Mouse (Mus musculus) MN1 (cell line): Measurements from ENCODE around the gene Dnah2.

Source experiments
- DNase-seq: peaks from one replicate; pipeline ENCODE4 v3.0.0-alpha.2; 2016; ENCODE audit warnings: low spot score

Dnah2 gene

GRCm38 (mm10) chr11:69461568-69461967, 87.3 kb downstream of the Dnah2 start:
- DNase-seq, result peak; percentile 49

DNA sequence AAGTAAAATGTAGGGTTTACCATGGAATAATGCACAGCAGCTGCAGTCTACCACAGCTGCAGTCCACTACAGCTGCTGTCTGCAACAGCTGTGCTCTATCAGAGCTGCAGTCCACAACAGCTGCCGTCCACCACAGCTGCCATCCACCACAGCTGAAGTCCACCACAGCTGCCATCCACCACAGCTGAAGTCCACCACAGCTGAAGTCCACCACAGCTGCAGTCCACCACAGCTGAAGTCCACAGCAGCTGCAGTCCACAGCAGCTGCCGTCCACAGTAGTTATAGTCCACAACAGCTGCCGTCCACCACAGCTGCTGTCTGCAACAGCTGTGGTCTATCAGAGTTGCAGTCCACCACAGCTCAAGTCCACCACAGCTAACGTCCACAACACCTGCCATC, 89.0 kb downstream of the Dnah2 start:
- no peak for DNase-seq

GRCm38 (mm10) chr11:69457006-69457579, 91.8 kb downstream of the Dnah2 start:
- no peak for DNase-seq

- DNase-seq, result no peak
These were observed 96.6 kb downstream of the Dnah2 start for GRCm38 (mm10) chr11:69452114-69452867.

DNA sequence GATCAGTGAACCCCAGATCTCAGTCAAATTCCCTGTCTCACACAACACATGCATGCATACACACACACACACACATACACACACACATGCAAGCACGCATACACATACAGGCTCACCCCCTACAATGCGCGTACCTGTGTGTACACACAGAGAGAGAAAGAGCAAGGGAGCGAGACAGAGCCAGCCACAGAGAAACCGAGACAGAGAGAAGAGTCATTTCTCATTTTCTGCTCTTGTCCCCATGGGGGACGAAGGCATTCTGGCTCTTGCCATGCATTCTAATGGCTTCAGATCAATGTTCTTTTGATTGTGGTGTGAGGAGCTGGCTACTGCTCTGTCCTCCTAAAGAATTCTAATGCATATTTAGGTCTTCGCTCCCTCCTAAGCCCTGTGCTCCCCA, 101.6 kb downstream of the Dnah2 start:
- no peak for DNase-seq

DNA sequence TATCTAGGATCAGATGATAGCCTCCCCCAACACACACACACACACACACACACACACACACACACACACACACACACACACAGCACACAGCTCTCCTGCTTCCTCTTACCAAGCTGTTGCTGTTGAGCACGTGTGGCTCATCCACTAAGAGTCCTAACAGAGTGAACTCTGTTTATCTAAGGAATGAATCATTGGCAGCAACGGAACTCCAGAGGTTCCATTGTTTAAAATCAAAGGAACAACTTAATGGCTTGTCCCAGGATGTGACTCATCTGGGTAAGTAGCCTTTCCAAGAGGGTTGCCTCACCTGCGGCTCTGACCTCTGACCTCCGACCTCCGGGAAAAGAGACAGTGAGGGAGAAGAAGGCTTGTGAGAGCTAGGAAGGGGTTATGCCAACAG, 105.6 kb downstream of the Dnah2 start:
- DNase-seq, result peak; percentile 60

- DNase-seq, result peak; percentile 52
These were observed 111.6 kb downstream of the Dnah2 start for GRCm38 (mm10) chr11:69437291-69437690.

GRCm38 (mm10) chr11:69433189-69433588, 115.7 kb downstream of the Dnah2 start:
- DNase-seq, result no peak

DNA sequence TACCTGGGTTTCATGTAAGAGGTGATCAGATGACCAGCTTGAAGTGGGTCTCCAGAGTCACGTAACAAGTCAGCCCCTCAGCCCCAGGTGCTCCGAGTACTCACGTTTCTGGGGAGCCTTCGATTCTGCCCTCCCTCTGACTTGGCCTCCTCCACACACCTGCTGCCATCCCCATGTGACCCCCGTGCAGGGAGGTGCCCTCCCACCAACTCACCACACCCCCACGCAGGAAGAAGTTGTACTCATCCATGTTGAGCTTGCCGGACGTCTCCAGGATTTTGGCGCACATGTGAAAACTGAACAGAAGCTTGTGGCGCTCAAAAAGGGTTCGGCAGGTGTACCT, 116.3 kb downstream of the Dnah2 start:
- no peak for DNase-seq

DNA sequence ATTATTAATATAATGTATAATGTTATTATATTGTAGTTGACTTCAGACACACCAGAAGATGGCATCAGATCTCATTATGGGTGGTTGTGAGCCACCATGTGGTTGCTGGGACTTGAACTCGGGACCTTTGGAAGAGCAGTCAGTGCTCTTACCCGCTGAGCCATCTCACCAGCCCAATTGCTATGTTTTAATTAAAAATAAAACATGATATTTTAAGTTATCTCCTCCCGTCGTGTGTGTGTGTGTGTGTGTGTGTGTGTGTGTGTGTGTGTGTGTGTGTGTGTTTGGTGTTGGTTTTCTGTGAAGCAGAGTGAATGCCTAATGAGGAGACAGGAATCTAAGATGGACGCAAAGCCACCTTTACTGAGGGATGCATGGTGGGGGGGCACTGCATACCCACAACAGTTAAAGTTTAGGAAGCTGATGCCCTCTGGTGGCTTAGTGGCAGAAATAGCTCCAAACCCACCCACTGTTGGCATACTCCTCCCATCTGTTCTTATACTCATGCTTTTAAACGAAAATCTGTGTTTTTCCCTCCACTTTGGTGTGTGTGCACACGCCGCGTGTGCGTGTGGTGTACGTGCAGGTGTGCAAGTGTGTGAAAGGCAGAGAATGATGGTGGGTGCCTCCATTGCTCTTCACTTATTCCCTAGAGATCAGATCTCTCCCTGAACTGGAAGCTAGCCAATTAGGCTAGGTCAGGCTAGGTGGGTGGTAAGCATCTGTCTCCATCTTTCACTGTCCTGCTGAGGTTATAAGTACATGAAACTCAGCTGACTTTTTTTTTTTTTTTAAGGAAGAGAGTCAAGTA, 116.9 kb downstream of the Dnah2 start:
- peak; percentile 72 for DNase-seq

GRCm38 (mm10) chr11:69430631-69431030, 118.3 kb downstream of the Dnah2 start:
- no peak for DNase-seq

- DNase-seq, result peak; percentile 10
These were observed 119.6 kb downstream of the Dnah2 start for GRCm38 (mm10) chr11:69429313-69429712.

DNA sequence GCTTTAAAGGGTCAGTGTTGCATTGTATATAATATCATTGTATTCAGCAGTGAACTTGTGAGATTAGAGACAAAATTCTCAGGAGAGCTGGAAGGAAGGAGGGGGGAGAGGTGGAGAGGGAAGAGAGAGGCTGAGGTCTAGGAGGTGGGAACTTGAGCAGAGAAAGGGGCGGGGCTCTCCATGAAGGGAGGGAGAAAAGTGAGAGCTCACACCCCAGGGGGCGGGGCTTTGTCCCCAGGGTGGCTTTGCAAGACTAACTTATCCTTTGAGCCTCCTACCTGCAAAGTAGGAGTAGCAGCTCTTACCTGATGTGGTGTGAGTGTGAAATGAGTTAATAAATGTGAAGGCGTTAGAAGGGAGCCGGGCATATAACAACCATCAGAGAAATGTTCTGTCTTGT, 120.2 kb downstream of the Dnah2 start:
- DNase-seq, result no peak

DNA sequence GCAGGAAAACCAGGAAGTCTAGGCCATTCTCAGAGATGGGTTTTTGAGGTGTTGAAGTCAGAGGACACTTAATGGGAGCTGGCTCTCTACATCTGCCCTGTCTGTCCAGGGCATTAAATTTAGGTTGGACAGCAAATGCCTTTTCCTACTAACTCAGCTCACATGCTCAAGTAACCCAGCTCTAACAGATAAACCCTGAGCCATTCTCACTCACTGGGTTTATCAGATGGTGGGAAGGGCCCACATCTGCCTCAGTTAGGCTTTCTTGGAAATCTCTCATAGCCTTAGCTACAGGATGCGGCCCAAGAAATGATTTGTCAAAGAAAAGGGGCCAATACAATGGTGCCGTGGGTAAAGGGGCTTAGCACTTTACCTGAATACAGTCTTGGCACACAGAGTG, 122.7 kb downstream of the Dnah2 start:
- no peak for DNase-seq

- DNase-seq, result no peak
These were observed 125.0 kb downstream of the Dnah2 start for GRCm38 (mm10) chr11:69423885-69424284.

GRCm38 (mm10) chr11:69422842-69423241, 126.1 kb downstream of the Dnah2 start:
- DNase-seq, result no peak

GRCm38 (mm10) chr11:69421131-69421977, 127.6 kb downstream of the Dnah2 start:
- no peak for DNase-seq

- DNase-seq, result no peak
These were observed 128.3 kb downstream of the Dnah2 start for GRCm38 (mm10) chr11:69420554-69421000.

GRCm38 (mm10) chr11:69419813-69420553, 128.9 kb downstream of the Dnah2 start:
- peak; percentile 65 for DNase-seq

DNA sequence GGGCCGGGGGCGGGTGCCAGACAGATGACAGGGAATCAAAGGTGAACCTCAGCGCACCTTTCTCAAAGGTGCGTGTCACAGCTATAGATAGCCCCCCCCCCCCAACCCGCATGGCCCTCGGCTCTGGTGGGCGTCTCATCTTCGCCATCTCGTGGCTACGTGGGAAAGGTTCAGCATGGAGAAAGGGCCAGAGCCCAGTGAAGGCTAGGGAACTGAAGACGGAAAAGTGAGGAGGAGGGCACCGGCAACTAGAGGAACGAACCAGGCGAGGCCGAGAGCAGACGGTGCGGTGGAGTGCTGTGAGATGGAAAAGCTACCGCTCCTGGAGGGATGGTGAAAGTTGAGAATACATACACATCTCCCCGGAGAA, 129.5 kb downstream of the Dnah2 start:
- peak; percentile 71 for DNase-seq
